Mouse (Mus musculus) megakaryocyte, embryonic 14.5 days (primary cell): ENCODE measurements around the gene Izumo1.

Source experiments
- FLI1 ChIP-seq: IDR thresholded peaks from 2 replicates; pipeline ENCODE4 v1.6.1; 2012; ENCODE audit warnings: low read length, inconsistent platforms, mixed read lengths
- GATA1 ChIP-seq: IDR thresholded peaks from 3 replicates; pipeline ENCODE4 v1.6.1; 2012; ENCODE audit warnings: mixed read lengths, low read length, inconsistent platforms, borderline replicate concordance

- TF ChIP-seq GATA1, result no peak
- no peak for TF ChIP-seq FLI1
Observed at GRCm38 (mm10) chr7:45591880-45592279, 29.7 kb upstream of the Izumo1 start.
